Mouse (Mus musculus) lung, embryonic 14.5 days (tissue): ENCODE data around the gene Dkk3. TPM values are rescaled to one million over a fixed set of nuclear protein-coding genes. Genes with fewer than 3 reads are reported as not detected.

ENCODE experiments used
- ATAC-seq: fragments of 200-750 bp; cut with Nextera tagmentation; 2 replicates; pipeline ENCODE4 v1.8.0; 2017; ENCODE audit warnings: mild to moderate bottlenecking, moderate TSS enrichment, moderate library complexity; ENCODE audit not compliant: insufficient read depth
- DNase-seq: peaks from one replicate; pipeline ENCODE4 v3.0.0-alpha.2; 2015
- H3K27ac ChIP-seq: fragments of 300-500 bp; sonication (generic); 2 replicates; pipeline ENCODE4 v1.5.1; 2014; ENCODE audit warnings: low read depth, mild to moderate bottlenecking, moderate library complexity
- H3K27me3 ChIP-seq: fragments of 300-500 bp; sonication (generic); 2 replicates; pipeline ENCODE4 v1.6.1; 2014; ENCODE audit warnings: low read length, control low read depth; ENCODE audit not compliant: insufficient read depth
- H3K36me3 ChIP-seq: fragments of 300-500 bp; sonication (generic); 2 replicates; pipeline ENCODE4 v1.6.1; 2014; ENCODE audit warnings: control low read depth; ENCODE audit not compliant: insufficient read depth
- H3K4me1 ChIP-seq: fragments of 300-500 bp; sonication (generic); 2 replicates; pipeline ENCODE4 v1.6.1; 2014; ENCODE audit warnings: antibody characterized with exemption, control low read depth; ENCODE audit not compliant: insufficient read depth
- H3K4me2 ChIP-seq: fragments of 300-500 bp; sonication (generic); 2 replicates; pipeline ENCODE4 v1.6.1; 2014; ENCODE audit warnings: mild to moderate bottlenecking
- H3K4me3 ChIP-seq: fragments of 300-500 bp; sonication (generic); 2 replicates; pipeline ENCODE4 v1.5.1; 2014; ENCODE audit warnings: low read depth, low read length
- H3K9ac ChIP-seq: fragments of 300-500 bp; sonication (generic); 2 replicates; pipeline ENCODE4 v1.6.1; 2014
- H3K9me3 ChIP-seq: fragments of 300-500 bp; sonication (generic); 2 replicates; pipeline ENCODE4 v1.6.1; 2016; ENCODE audit warnings: low read depth, low read length, control low read depth
- CTCF ChIP-seq: IDR thresholded peaks from 2 replicates; pipeline ENCODE4 v1.5.1; 2016; ENCODE audit warnings: antibody characterized with exemption, low read depth
- WGBS: fragments of 180-500 bp; shearing (Covaris S2); extraction: QIAGEN DNeasy Blood & Tissue Kit; methylation state at CpG from one replicate; pipeline ENCODE4 v1.1.7; 2014; 5-methylcytosine and 5-hydroxymethylcytosine counted together
- polyA plus RNA-seq: library from polyadenylated mRNA; unstranded; fragments of >200 nt; fragmentation: Nextera tagmentation; extraction: Ambion mirVana; gene quantifications from 2 replicates; pipeline ENCODE4 v1.2.1, GENCODE M21; 2014

The Dkk3 gene
- polyA plus RNA-seq: 25.1 and 28.1 TPM in 2 replicates

DNA sequence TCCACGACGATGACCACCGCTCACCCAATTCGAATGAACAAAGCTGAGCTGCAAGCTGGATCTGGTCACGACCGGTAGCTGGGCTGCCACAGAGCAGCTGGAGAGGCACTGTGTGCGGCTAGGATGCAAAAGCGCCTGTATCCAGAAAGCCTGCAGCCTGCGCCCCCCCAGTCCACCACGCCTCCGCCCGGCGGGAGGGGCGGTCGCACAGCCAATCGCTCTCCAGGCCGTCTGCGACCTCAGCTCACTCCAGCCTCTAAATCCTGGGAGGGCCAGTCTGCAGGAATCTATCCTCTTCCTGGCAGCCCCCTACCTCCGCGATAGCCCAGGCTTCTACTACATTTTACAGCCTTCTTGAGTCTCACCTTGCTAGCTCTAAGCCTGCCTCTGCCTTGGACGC, at the start of gene Dkk3:
Gene Dkk3 (minus strand): TSS at position 116 of the 400 bp plus-strand sequence.
- TF ChIP-seq CTCF: no peak
- Histone ChIP-seq H3K27ac (peak within 1 kb of the TSS; percentile 77), H3K4me1 (peaks cover 10% of the 10 kb centered on the region)

DNA sequence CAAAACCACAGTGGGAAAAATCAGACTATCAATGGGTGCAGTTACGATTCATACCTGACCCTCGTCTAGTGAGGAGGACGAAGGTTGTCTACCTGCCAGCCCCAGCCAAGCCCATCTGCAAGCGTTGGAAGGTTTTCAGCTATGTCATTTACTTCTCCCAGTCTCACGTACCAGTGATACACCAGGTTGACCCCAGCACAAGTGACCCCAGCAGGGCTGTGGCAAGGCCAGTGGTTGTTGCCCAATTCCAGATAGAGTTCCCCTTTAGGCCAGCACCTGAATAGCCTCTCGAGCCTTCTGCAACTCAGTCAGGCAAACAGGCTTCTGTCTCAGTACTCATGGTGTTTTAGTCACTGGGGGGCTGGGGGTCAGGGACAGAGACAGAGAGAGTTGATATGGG, 48.9 kb upstream of the Dkk3 start:
- TF ChIP-seq CTCF: no peak
- no peaks in the 10 kb centered on the region for H3K4me1 ChIP-seq

More for the DNA sequence above, at the start of gene Dkk3:
- no peaks in the 10 kb centered on the region for H3K36me3 ChIP-seq
- peak within 1 kb of the TSS; percentile 55 for H3K9ac ChIP-seq
- H3K27me3 ChIP-seq: no peaks in the 10 kb centered on the region
- DNase-seq: peak; percentile 76
- 2% methylated on average over 21 of the region's 21 CpGs for WGBS
- H3K4me3 ChIP-seq: peak within 1 kb of the TSS; percentile 51
- no peaks in the 10 kb centered on the region for H3K9me3 ChIP-seq
- peak within 1 kb of the TSS; percentile 67 for H3K4me2 ChIP-seq
- peak; percentile 69 for ATAC-seq

DNA sequence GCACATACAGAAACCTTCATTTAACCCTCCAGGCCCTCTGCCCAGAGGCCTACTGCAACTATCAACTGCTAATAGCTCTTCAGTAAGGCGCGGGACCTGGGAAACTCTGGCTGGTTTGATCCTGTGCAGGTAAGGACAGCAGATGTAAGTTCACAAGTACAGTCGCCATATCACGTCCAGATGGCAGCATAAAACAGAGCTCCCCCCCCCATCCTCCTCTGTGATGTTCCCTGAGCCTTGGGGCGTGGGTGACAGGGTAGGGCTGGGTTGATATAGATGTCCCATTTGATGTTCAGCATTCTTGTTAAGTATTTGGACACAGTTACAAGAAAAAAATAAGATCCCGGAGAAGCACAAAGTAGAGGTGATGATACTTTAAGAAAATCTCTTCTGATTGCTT, 46.7 kb upstream of the Dkk3 start:
- DNase-seq: no peak
- no peak for TF ChIP-seq CTCF
- H3K4me2 ChIP-seq: no peak overlapping the region
- H3K27ac ChIP-seq: no peak overlapping the region
- WGBS: 89% methylated on average over 6 of the region's 6 CpGs
- H3K4me3 ChIP-seq: no peak overlapping the region
- ATAC-seq: no peak
- no peaks in the 10 kb centered on the region for H3K9me3 ChIP-seq
- no peaks in the 10 kb centered on the region for H3K27me3 ChIP-seq
- no peaks in the 10 kb centered on the region for H3K4me1 ChIP-seq
- H3K36me3 ChIP-seq: no peaks in the 10 kb centered on the region
- no peak overlapping the region for H3K9ac ChIP-seq

More for the DNA sequence above, 48.9 kb upstream of the Dkk3 start:
- no peak for ATAC-seq
- Histone ChIP-seq H3K27ac (no peak overlapping the region), H3K27me3 (no peaks in the 10 kb centered on the region), H3K9me3 (no peaks in the 10 kb centered on the region), H3K4me3 (no peak overlapping the region), H3K9ac (no peak overlapping the region), H3K36me3 (no peaks in the 10 kb centered on the region), H3K4me2 (no peak overlapping the region)
- 83% methylated on average over 6 of the region's 6 CpGs for WGBS
- DNase-seq: no peak

GRCm38 (mm10) chr7:112204380-112204963, 45.6 kb upstream of the Dkk3 start:
- no peak for TF ChIP-seq CTCF

DNA sequence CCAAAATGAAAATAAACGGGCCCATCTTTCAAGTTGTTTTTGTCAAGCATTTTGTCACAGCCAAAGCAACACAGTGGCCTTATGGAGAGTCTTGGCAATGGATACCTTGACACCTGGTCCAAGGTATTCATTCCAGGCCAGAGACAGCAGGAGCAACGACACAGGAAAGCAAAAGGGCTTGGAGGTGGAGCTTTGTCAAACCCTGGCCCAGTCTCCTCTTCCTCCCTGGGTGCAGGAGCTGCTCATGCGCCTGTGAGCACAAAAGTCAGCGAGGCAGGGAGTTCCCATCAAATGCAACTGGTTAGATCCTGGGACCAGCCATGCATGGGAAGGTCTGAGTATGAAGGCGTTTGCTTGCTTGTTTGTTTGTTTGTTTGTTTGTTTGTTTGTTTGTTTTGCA, 45.1 kb upstream of the Dkk3 start:
- Histone ChIP-seq H3K36me3 (no peaks in the 10 kb centered on the region), H3K27me3 (no peaks in the 10 kb centered on the region), H3K27ac (0 out of 2 replicates have a peak overlapping the region, but pooled peaks have one; percentile 3), H3K4me1 (no peaks in the 10 kb centered on the region), H3K9me3 (no peaks in the 10 kb centered on the region), H3K9ac (no peak overlapping the region), H3K4me3 (no peak overlapping the region), H3K4me2 (no peak overlapping the region)
- TF ChIP-seq CTCF: no peak
- DNase-seq (no peak), ATAC-seq (no peak)
- 65% methylated on average over 5 of the region's 5 CpGs for WGBS

More at GRCm38 (mm10) chr7:112204380-112204963, 45.6 kb upstream of the Dkk3 start:
- Histone ChIP-seq H3K9ac (no peak overlapping the region), H3K4me1 (no peaks in the 10 kb centered on the region), H3K27me3 (no peaks in the 10 kb centered on the region), H3K36me3 (no peaks in the 10 kb centered on the region), H3K4me2 (no peak overlapping the region), H3K9me3 (no peaks in the 10 kb centered on the region), H3K4me3 (no peak overlapping the region), H3K27ac (0 out of 2 replicates have a peak overlapping the region, but pooled peaks have one; percentile 10)
- ATAC-seq (no peak), DNase-seq (peak; percentile 46)
- 32% methylated on average over 6 of the region's 6 CpGs for WGBS

DNA sequence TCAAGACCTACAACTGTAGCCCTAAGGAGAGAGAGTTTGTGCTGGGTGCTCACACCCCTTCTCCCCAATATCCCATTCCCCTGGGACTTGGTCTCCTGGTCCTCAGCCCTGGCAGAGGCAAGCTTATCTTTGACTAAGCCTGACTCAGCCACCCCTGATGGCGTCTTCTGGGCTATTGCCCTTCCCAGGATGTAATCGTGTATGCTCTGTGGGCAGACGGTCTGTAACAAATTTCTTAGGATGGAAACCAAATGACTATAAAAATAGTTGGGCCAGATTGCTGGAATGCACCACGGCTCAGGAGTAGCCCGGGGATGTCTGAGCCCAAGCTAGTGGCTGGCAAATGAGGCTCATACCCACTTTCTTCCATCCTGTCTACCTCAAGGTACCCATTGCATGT, 44.0 kb upstream of the Dkk3 start:
- DNase-seq (no peak), ATAC-seq (no peak)
- Histone ChIP-seq H3K36me3 (no peaks in the 10 kb centered on the region), H3K9me3 (no peaks in the 10 kb centered on the region), H3K4me1 (no peaks in the 10 kb centered on the region), H3K4me3 (no peak overlapping the region), H3K9ac (no peak overlapping the region), H3K27ac (no peak overlapping the region), H3K27me3 (no peaks in the 10 kb centered on the region), H3K4me2 (no peak overlapping the region)
- 80% methylated on average over 5 of the region's 5 CpGs for WGBS
- TF ChIP-seq CTCF: no peak

DNA sequence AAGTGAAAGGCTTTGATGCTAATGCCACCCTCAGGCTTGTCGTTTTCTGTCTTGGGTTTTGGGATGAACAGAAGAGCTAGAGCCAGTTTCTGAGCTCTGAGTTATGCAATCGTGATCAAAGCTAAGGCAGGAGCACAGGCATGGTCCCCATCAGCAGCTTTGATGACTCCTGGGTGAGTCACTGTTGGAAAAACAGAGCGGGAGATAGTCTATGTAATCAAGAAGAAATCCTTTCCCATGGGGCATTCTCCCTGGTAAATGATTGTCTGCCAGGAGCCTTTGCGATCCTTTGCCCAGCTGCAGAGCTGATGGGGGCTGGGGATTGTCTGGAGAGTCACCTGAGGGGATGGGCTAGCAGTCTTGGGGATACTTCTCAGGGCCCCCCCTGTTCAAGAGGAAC, 43.3 kb upstream of the Dkk3 start:
- Histone ChIP-seq H3K27me3 (no peaks in the 10 kb centered on the region), H3K4me2 (no peak overlapping the region), H3K27ac (no peak overlapping the region), H3K9ac (no peak overlapping the region), H3K36me3 (no peaks in the 10 kb centered on the region), H3K4me1 (no peaks in the 10 kb centered on the region), H3K9me3 (no peaks in the 10 kb centered on the region), H3K4me3 (no peak overlapping the region)
- DNase-seq (no peak), ATAC-seq (no peak)
- 39% methylated on average over 4 of the region's 4 CpGs for WGBS
- TF ChIP-seq CTCF: no peak

DNA sequence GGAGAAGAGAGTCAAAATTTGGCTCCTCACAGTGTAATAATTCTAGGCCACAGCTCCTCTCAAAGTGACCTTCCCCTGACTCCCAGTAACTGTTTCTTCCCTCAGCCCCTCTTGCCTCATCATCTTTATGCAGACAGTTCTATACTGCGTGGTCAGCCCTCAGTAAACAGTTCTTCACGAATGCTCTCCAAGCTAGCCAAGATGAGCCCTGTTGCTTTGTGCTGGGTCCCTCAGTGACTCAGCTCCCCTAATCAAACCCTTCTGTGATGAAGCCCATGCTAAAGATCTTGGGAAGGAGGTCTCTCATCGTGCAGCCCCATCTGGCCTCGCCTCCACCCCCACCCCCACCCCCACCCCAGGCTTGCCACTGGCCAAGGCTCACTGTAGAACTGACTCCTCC, 41.9 kb upstream of the Dkk3 start:
- no peaks in the 10 kb centered on the region for H3K27me3 ChIP-seq
- no peak overlapping the region for H3K27ac ChIP-seq
- no peak overlapping the region for H3K4me3 ChIP-seq
- no peaks in the 10 kb centered on the region for H3K4me1 ChIP-seq
- H3K4me2 ChIP-seq: no peak overlapping the region
- no peaks in the 10 kb centered on the region for H3K36me3 ChIP-seq
- H3K9me3 ChIP-seq: no peaks in the 10 kb centered on the region
- H3K9ac ChIP-seq: no peak overlapping the region
- no peak for TF ChIP-seq CTCF
- ATAC-seq (no peak; the same call in 1 of the 2 replicates), DNase-seq (no peak)
- 48% methylated on average over 4 of the region's 4 CpGs for WGBS
